Mouse (Mus musculus) CH12.LX (cell line): ENCODE measurements around the gene Gm10190. TPM values are rescaled to one million over a fixed set of nuclear protein-coding genes. Genes with fewer than 3 reads are reported as not detected.
"Not testable (repeated sequence)": the region's sequence is repeated elsewhere in the genome, so short reads cannot be mapped to it uniquely, and the experiment has no call there.

Source experiments
- DNase-seq: peaks from one replicate; pipeline ENCODE4 v3.0.0-alpha.2; 2013; ENCODE audit errors: extremely low read depth
- H3K27ac ChIP-seq: 2 replicates; pipeline ENCODE4 v1.5.1; 2012; ENCODE audit warnings: low read depth, mild to moderate bottlenecking, control low read depth, moderate library complexity; ENCODE audit not compliant: insufficient read depth
- H3K27me3 ChIP-seq: replicated peaks from 2 replicates; pipeline ENCODE3; 2012; ENCODE audit warnings: inconsistent platforms
- H3K36me3 ChIP-seq, 2 experiments: replicated peaks in 1 of 2; 2 replicates each; pipeline versions ENCODE3 to v1.6.1; 2012; ENCODE audit warnings: inconsistent platforms in 1 of 2, low read length in 1 of 2, mild to moderate bottlenecking in 1 of 2, mixed read lengths in 1 of 2, moderate library complexity in 1 of 2; ENCODE audit not compliant: control insufficient read depth in 1 of 2, insufficient read depth in 1 of 2
- H3K4me1 ChIP-seq, 2 experiments: 2 replicates each; pipeline ENCODE4 v1.6.1; 2012; ENCODE audit warnings: inconsistent platforms in 1 of 2, moderate library complexity in 1 of 2; ENCODE audit not compliant: insufficient read depth in 2 of 2, control insufficient read depth in 1 of 2
- H3K4me2 ChIP-seq: 2 replicates; pipeline ENCODE4 v1.6.1; 2012; ENCODE audit warnings: low read depth, mild to moderate bottlenecking, control low read depth; ENCODE audit not compliant: poor library complexity, insufficient read depth, severe bottlenecking
- H3K4me3 ChIP-seq, 3 experiments: fragments of 150-350 bp in 1 of 3; sonication (generic) in 1 of 3; replicated peaks in 1 of 3; 2 replicates each; pipeline versions ENCODE3 to v1.5.1; 2011 to 2012; ENCODE audit warnings: low read depth in 2 of 3, low read length in 2 of 3, mild to moderate bottlenecking in 2 of 3, moderate library complexity in 2 of 3, control low read depth in 1 of 3, improper control_type of control experiment in 1 of 3, inconsistent platforms in 1 of 3, mixed read lengths in 1 of 3; ENCODE audit not compliant: poor library complexity in 1 of 3
- H3K79me2 ChIP-seq: replicated peaks from 2 replicates; pipeline ENCODE4 v1.6.1; 2012; ENCODE audit warnings: mild to moderate bottlenecking, moderate library complexity; ENCODE audit not compliant: control insufficient read depth, poor library complexity, insufficient read depth, severe bottlenecking; ENCODE audit errors: extremely low read depth
- H3K9ac ChIP-seq: 2 replicates; pipeline ENCODE4 v1.6.1; 2012; ENCODE audit warnings: low read depth, mild to moderate bottlenecking, control low read depth, moderate library complexity; ENCODE audit not compliant: insufficient read depth
- H3K9me3 ChIP-seq: replicated peaks from 2 replicates; pipeline ENCODE3; 2012; ENCODE audit warnings: low read length, inconsistent platforms, mixed read lengths
- CHD1 ChIP-seq: IDR thresholded peaks from 2 replicates; pipeline ENCODE4 v1.6.1; 2012; ENCODE audit warnings: low read depth, low read length, improper control_type of control experiment, inconsistent platforms
- CHD2 ChIP-seq: IDR thresholded peaks from 2 replicates; pipeline ENCODE4 v1.6.1; 2011; ENCODE audit warnings: low read length, improper control_type of control experiment
- E2F4 ChIP-seq: IDR thresholded peaks from 2 replicates; pipeline ENCODE4 v1.6.1; 2011; ENCODE audit warnings: low read depth, low read length, improper control_type of control experiment; ENCODE audit not compliant: insufficient replicate concordance
- ELF1 ChIP-seq: IDR thresholded peaks from 2 replicates; pipeline ENCODE4 v1.6.1; 2014; ENCODE audit warnings: low read depth, mild to moderate bottlenecking, inconsistent platforms, low read length, improper control_type of control experiment
- ETS1 ChIP-seq: conservative IDR thresholded peaks from 2 replicates; pipeline ENCODE4 v1.6.1; 2012; ENCODE audit warnings: low read depth, mild to moderate bottlenecking, inconsistent platforms, low read length, improper control_type of control experiment, moderate library complexity
- IRF4 ChIP-seq: IDR thresholded peaks from 2 replicates; pipeline ENCODE4 v1.6.1; 2014; ENCODE audit warnings: low read depth, mild to moderate bottlenecking, inconsistent platforms, low read length, improper control_type of control experiment
- JUN ChIP-seq: IDR thresholded peaks from 2 replicates; pipeline ENCODE4 v1.6.1; 2011; ENCODE audit warnings: low read depth, mild to moderate bottlenecking, low read length, improper control_type of control experiment, moderate library complexity; ENCODE audit not compliant: insufficient read depth
- MAFK ChIP-seq: IDR thresholded peaks from 2 replicates; pipeline ENCODE4 v1.6.1; 2011; ENCODE audit warnings: low read length, improper control_type of control experiment; ENCODE audit not compliant: insufficient replicate concordance
- MAX ChIP-seq: IDR thresholded peaks from 2 replicates; pipeline ENCODE4 v1.6.1; 2011; ENCODE audit warnings: low read length, improper control_type of control experiment
- MEF2A ChIP-seq: IDR thresholded peaks from 2 replicates; pipeline ENCODE4 v1.6.1; 2014; ENCODE audit warnings: low read depth, mild to moderate bottlenecking, inconsistent platforms, low read length, improper control_type of control experiment, borderline replicate concordance
- MYC ChIP-seq: IDR thresholded peaks from 2 replicates; pipeline ENCODE4 v1.6.1; 2011; ENCODE audit warnings: low read depth, mild to moderate bottlenecking, improper control_type of control experiment, low read length
- POLR2AphosphoS2 ChIP-seq: IDR thresholded peaks from 2 replicates; pipeline ENCODE4 v1.6.1; 2011; ENCODE audit warnings: low read depth, low read length, improper control_type of control experiment
- RAD21 ChIP-seq: IDR thresholded peaks from 2 replicates; pipeline ENCODE4 v1.6.1; 2011; ENCODE audit warnings: low read depth, mild to moderate bottlenecking, low read length, improper control_type of control experiment, moderate library complexity
- RCOR1 ChIP-seq: conservative IDR thresholded peaks from 2 replicates; pipeline ENCODE4 v1.6.1; 2012; ENCODE audit warnings: low read depth, mild to moderate bottlenecking, inconsistent platforms, low read length, improper control_type of control experiment
- SMC3 ChIP-seq: IDR thresholded peaks from 2 replicates; pipeline ENCODE4 v1.6.1; 2011; ENCODE audit warnings: low read depth, low read length, improper control_type of control experiment
- TBP ChIP-seq: conservative IDR thresholded peaks from 2 replicates; pipeline ENCODE4 v1.6.1; 2011; ENCODE audit warnings: low read depth, low read length, improper control_type of control experiment
- USF1 ChIP-seq: IDR thresholded peaks from 2 replicates; pipeline ENCODE4 v1.6.1; 2014; ENCODE audit warnings: low read depth, mild to moderate bottlenecking, inconsistent platforms, low read length, improper control_type of control experiment
- USF2 ChIP-seq: conservative IDR thresholded peaks from 2 replicates; pipeline ENCODE4 v1.6.1; 2011; ENCODE audit warnings: low read depth, low read length, improper control_type of control experiment
- ZC3H11A ChIP-seq: IDR thresholded peaks from 2 replicates; pipeline ENCODE4 v1.6.1; 2012; ENCODE audit warnings: low read depth, mild to moderate bottlenecking, inconsistent platforms, low read length, improper control_type of control experiment
- ZKSCAN1 ChIP-seq: IDR thresholded peaks from 2 replicates; pipeline ENCODE4 v1.6.1; 2012; ENCODE audit warnings: low read depth, inconsistent platforms, low read length, improper control_type of control experiment, borderline replicate concordance
- ZMIZ1 ChIP-seq: IDR thresholded peaks from 2 replicates; pipeline ENCODE4 v1.6.1; 2012; ENCODE audit warnings: low read depth, mild to moderate bottlenecking, inconsistent platforms, low read length, improper control_type of control experiment
- dilution Hi-C: fragments of 300-500 bp; cut with MboI; formaldehyde crosslinking; loops from 2 replicates; pipeline ENCODE4 v1.14.3; 2020; ENCODE audit warnings: low sequenced_read_pairs; ENCODE audit not compliant: extremely low pct_unique_long_range_greater_than_20kb, extremely low pct_ligation_motif_present
- in situ Hi-C: fragments of 300-500 bp; cut with MboI; formaldehyde crosslinking; loops from 3 replicates; pipeline ENCODE4 v1.14.3; 2019; ENCODE audit warnings: low sequenced_read_pairs, low pct_ligation_motif_present, low pct_unique_long_range_greater_than_20kb, mixed read lengths
- polyA plus RNA-seq: library from polyadenylated mRNA; unstranded; fragments of >175 nt; gene quantifications from 2 replicates; pipeline ENCODE4 v1.2.1, GENCODE M21; 2012; ENCODE audit warnings: low read depth; ENCODE audit not compliant: insufficient read length
- total RNA-seq, 2 experiments: library from RNA; depleted of rRNA; stranded (reverse); fragments of 300-350 nt in 1 of 2; fragments of >200 nt in 1 of 2; gene quantifications; 2 replicates each; pipeline ENCODE4 v1.2.3; 2012 to 2014

Gene Gm10190
- total and polyA plus RNA-seq, 3 experiments = not detected

GRCm38 (mm10) chr17:80391423-80392403 is 18.4 kb upstream of the Gm10190 start (continued):
- TF ChIP-seq RCOR1 = no peak
- TF ChIP-seq, all 38 proteins: peak for 17

GRCm38 (mm10) chr17:80390024-80390423 is 16.7 kb upstream of the Gm10190 start:
- Histone ChIP-seq H3K9ac (no peak overlapping the region), H3K9me3 (no peaks in the 10 kb centered on the region), H3K27me3 (no peaks in the 10 kb centered on the region), H3K4me3 (no peak overlapping the region), H3K27ac (no peak overlapping the region), H3K4me1 (peaks cover 0 to 13% of the 10 kb centered on the region in 2 experiments; a peak in 2 of 4 replicates), H3K79me2 (no peaks in the 10 kb centered on the region), H3K4me2 (no peak overlapping the region), H3K36me3 (no peaks in the 10 kb centered on the region)
- DNase-seq = no peak
- dilution Hi-C loops = no loop called here
- TF ChIP-seq TBP (no peak), POLR2AphosphoS2 (no peak), MEF2A (no peak)
- in situ Hi-C loops = no loop called here

- no peaks in the 10 kb centered on the region for H3K79me2 ChIP-seq
- H3K4me1 ChIP-seq = peaks cover 0 to 8% of the 10 kb centered on the region in 2 experiments; a peak in 2 of 4 replicates
- H3K4me2 ChIP-seq = no peak overlapping the region
- DNase-seq = no peak
- TF ChIP-seq JUN = no peak
- no peak for TF ChIP-seq ZKSCAN1
- no peak for TF ChIP-seq SMC3
- TF ChIP-seq CHD1 = no peak
- TF ChIP-seq E2F4 = no peak
- no peak for TF ChIP-seq MEF2A
- no peak for TF ChIP-seq RAD21
- TF ChIP-seq MYC = no peak
- TF ChIP-seq MAX = no peak
- no peak for TF ChIP-seq USF1
- TF ChIP-seq ELF1 = no peak
- no peak for TF ChIP-seq ZMIZ1
- no peak for TF ChIP-seq ETS1
- no peak for TF ChIP-seq MAFK
- TF ChIP-seq USF2 = no peak
- no peak for TF ChIP-seq IRF4
- TF ChIP-seq ZC3H11A = no peak
- no peak for TF ChIP-seq TBP
- TF ChIP-seq CHD2 = no peak
- H3K36me3 ChIP-seq = no peaks in the 10 kb centered on the region
- in situ Hi-C loops = no loop called here
- no peaks in the 10 kb centered on the region for H3K27me3 ChIP-seq
- no peak overlapping the region for H3K27ac ChIP-seq
- H3K4me3 ChIP-seq = no peak overlapping the region
- dilution Hi-C loops = no loop called here
- H3K9ac ChIP-seq = no peak overlapping the region
- H3K9me3 ChIP-seq = no peaks in the 10 kb centered on the region
Measured at GRCm38 (mm10) chr17:80385671-80386070, 12.3 kb upstream of the Gm10190 start.

GRCm38 (mm10) chr17:80378386-80378785 is 5.0 kb upstream of the Gm10190 start:
- H3K36me3 ChIP-seq, H3K4me2 ChIP-seq, H3K79me2 ChIP-seq, H3K27ac ChIP-seq, H3K4me1 ChIP-seq, H3K27me3 ChIP-seq, dilution Hi-C loops, H3K9ac ChIP-seq, DNase-seq, H3K9me3 ChIP-seq, in situ Hi-C loops, H3K4me3 ChIP-seq: not testable (repeated sequence)
